8 mouse cellular contexts compared by ENCODE assay signal in the genomic region with DNA sequence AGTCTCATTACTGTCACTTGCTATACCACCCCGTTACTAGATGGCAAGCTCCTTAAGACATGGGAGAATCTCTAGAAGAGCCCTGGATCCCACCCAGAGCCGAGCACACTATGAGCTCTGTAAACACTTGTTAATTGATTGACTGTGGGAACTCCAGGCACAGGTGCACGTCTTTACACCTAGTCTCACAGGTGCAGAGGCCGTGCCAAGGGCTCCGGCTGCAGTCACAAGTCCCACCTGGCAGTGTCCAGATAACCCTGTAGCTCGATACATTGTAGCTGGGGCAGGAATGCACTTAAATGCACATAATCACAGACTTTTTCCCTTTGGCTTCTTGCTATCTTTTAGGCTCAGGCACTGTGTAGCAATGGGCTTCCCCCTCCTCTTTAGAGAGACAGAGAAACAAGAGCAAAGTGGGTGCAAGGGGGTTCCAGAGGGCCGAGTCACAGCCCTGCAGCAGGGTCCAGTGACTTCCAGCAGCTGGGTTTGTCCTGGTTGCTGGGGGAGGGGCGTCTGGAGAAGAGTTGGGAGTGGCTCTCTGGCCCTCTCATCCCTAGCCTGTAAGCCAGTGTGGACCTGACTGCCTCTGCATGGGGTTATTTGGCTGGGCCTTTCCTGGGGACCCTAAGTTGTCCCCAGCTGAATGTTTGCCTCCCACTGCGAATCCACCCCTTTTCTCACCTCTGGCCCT. TPM values are rescaled to one million over a fixed set of nuclear protein-coding genes. Genes with fewer than 3 reads are reported as not detected.
A peak's percentile ranks its signal among the peaks of the same experiment; 100 is the strongest.
DNase-seq lines count a peak whose midpoint lies in the region; ATAC-seq lines count a peak whose summit lies in the region.

No protein-coding gene starts in this region.

- peak overlapping the region; percentile 93 for H3K4me3 ChIP-seq in forebrain, embryonic 16.5 days (replicated peaks; ENCODE audit: low read length)
- H3K4me3 ChIP-seq in hindbrain, embryonic 13.5 days = peak overlapping the region; percentile 92
- H3K4me3 ChIP-seq in limb, embryonic 13.5 days = peak overlapping the region; percentile 92

- H3K4me1 ChIP-seq in forebrain, embryonic 16.5 days (replicated peaks; ENCODE audit: control insufficient read depth, insufficient read depth, low read length) = peaks cover 79% of the 10 kb centered on the region
- H3K4me1 ChIP-seq in hindbrain, embryonic 13.5 days (replicated peaks) = peaks cover 86% of the 10 kb centered on the region
- peaks cover 78% of the 10 kb centered on the region for H3K4me1 ChIP-seq in limb, embryonic 13.5 days

- DNase-seq in adrenal gland, adult 18-20 months (ENCODE audit: low spot score in 2 of 2) = peak; percentile 30 to 42
- DNase-seq in adrenal gland, adult 8-10 months = no peak
- peak; percentile 52 for DNase-seq in NIH3T3 (ENCODE audit: low read depth)
- DNase-seq in neural tube, embryonic 10.5 days (ENCODE audit: extremely low spot score, low spot score) = peak; percentile 55
- DNase-seq in thymus, adult 18-20 months = no peak

- H3K9ac ChIP-seq in forebrain, embryonic 16.5 days (replicated peaks; ENCODE audit: low read depth, low read length) = peak overlapping the region; percentile 98
- H3K9ac ChIP-seq in hindbrain, embryonic 13.5 days = peak overlapping the region; percentile 99
- H3K9ac ChIP-seq in limb, embryonic 13.5 days = peak overlapping the region; percentile 54

- H3K27me3 ChIP-seq in forebrain, embryonic 16.5 days (replicated peaks; ENCODE audit: control insufficient read depth, insufficient read depth, low read length) = no peaks in the 10 kb centered on the region
- H3K27me3 ChIP-seq in hindbrain, embryonic 13.5 days = no peaks in the 10 kb centered on the region
- H3K27me3 ChIP-seq in limb, embryonic 13.5 days = no peaks in the 10 kb centered on the region

- H3K36me3 ChIP-seq in forebrain, embryonic 16.5 days (ENCODE audit: control insufficient read depth, insufficient read depth) = no peaks in the 10 kb centered on the region
- no peaks in the 10 kb centered on the region for H3K36me3 ChIP-seq in hindbrain, embryonic 13.5 days
- no peaks in the 10 kb centered on the region for H3K36me3 ChIP-seq in limb, embryonic 13.5 days

- WGBS in forebrain, embryonic 16.5 days = 2% methylated on average over 9 of the region's 9 CpGs
- WGBS in hindbrain, embryonic 13.5 days = 3% methylated on average over 9 of the region's 9 CpGs
- WGBS in limb, embryonic 13.5 days = 5% methylated on average over 9 of the region's 9 CpGs

- no peaks in the 10 kb centered on the region for H3K9me3 ChIP-seq in forebrain, embryonic 16.5 days (ENCODE audit: control insufficient read depth, low read length)
- no peaks in the 10 kb centered on the region for H3K9me3 ChIP-seq in hindbrain, embryonic 13.5 days
- no peaks in the 10 kb centered on the region for H3K9me3 ChIP-seq in limb, embryonic 13.5 days

- H3K27ac ChIP-seq in forebrain, embryonic 16.5 days (ENCODE audit: low read length) = peak overlapping the region; percentile 99
- H3K27ac ChIP-seq in hindbrain, embryonic 13.5 days = peak overlapping the region; percentile 100
- peak overlapping the region; percentile 56; the same call in 1 of the 2 replicates for H3K27ac ChIP-seq in limb, embryonic 13.5 days

- H3K4me2 ChIP-seq in forebrain, embryonic 16.5 days (ENCODE audit: low read length) = peak overlapping the region; percentile 96
- H3K4me2 ChIP-seq in hindbrain, embryonic 13.5 days = peak overlapping the region; percentile 96
- H3K4me2 ChIP-seq in limb, embryonic 13.5 days (replicated peaks) = peak overlapping the region; percentile 86

- no peak for ATAC-seq in forebrain, embryonic 16.5 days
- no peak for ATAC-seq in hindbrain, embryonic 13.5 days (ENCODE audit: low FRiP score)
- no peak for ATAC-seq in limb, embryonic 13.5 days (ENCODE audit: low FRiP score, low read depth)

RNA-seq across cellular contexts. Expression of a gene that starts 3.4 kb away (rescaled TPM):
- 10 to 100 TPM; 90.2 to 91.0 TPM for total RNA-seq in adrenal gland, adult 18-20 months (2021)
- 100 to 1,000 TPM in 1 of 4 experiments, 10 to 100 TPM in 3; 67.1 to 111 (median 82.9) TPM for total RNA-seq in adrenal gland, adult 8-10 months (2022)
- 177 and 182 TPM in 2 replicates for polyA plus RNA-seq in forebrain, embryonic 16.5 days (2015; fragmentation: Nextera tagmentation; extraction: Ambion mirVana)
- polyA plus RNA-seq in hindbrain, embryonic 13.5 days (2015; fragmentation: Nextera tagmentation; extraction: Ambion mirVana) = 117 and 122 TPM in 2 replicates
- 34.1 and 34.3 TPM in 2 replicates for polyA plus RNA-seq in limb, embryonic 13.5 days (2015; fragmentation: Nextera tagmentation; extraction: Ambion mirVana)

RNA-seq across cellular contexts. Expression of a gene that starts 14.6 kb away (rescaled TPM):
- 10 to 100 TPM; 46.1 to 49.2 TPM for total RNA-seq in adrenal gland, adult 18-20 months (2021)
- total RNA-seq in adrenal gland, adult 8-10 months (2022) = 10 to 100 TPM; 47.7 to 63.3 (median 55.7) TPM
- polyA plus RNA-seq in forebrain, embryonic 16.5 days (2015; fragmentation: Nextera tagmentation; extraction: Ambion mirVana) = 88.8 and 93.7 TPM in 2 replicates
- polyA plus RNA-seq in hindbrain, embryonic 13.5 days (2015; fragmentation: Nextera tagmentation; extraction: Ambion mirVana) = 72.4 and 75.2 TPM in 2 replicates
- polyA plus RNA-seq in limb, embryonic 13.5 days (2015; fragmentation: Nextera tagmentation; extraction: Ambion mirVana) = 56.0 and 61.0 TPM in 2 replicates

RNA-seq across cellular contexts. Expression of a gene that starts 31.3 kb away (rescaled TPM):
- 100 to 1,000 TPM; 226 to 232 TPM for total RNA-seq in adrenal gland, adult 18-20 months (2021)
- total RNA-seq in adrenal gland, adult 8-10 months (2022) = 100 to 1,000 TPM; 140 to 286 (median 201) TPM
- 3.8 and 4.0 TPM in 2 replicates for polyA plus RNA-seq in forebrain, embryonic 16.5 days (2015; fragmentation: Nextera tagmentation; extraction: Ambion mirVana)
- polyA plus RNA-seq in hindbrain, embryonic 13.5 days (2015; fragmentation: Nextera tagmentation; extraction: Ambion mirVana) = 1.9 and 2.4 TPM in 2 replicates
- polyA plus RNA-seq in limb, embryonic 13.5 days (2015; fragmentation: Nextera tagmentation; extraction: Ambion mirVana) = 0.93 and 1.1 TPM in 2 replicates

RNA-seq across cellular contexts. Expression of a gene that starts 42.7 kb away (rescaled TPM):
- total RNA-seq in adrenal gland, adult 18-20 months (2021) = not detected
- total RNA-seq in adrenal gland, adult 8-10 months (2022) = not detected
- not detected in 2 replicates for polyA plus RNA-seq in forebrain, embryonic 16.5 days (2015; fragmentation: Nextera tagmentation; extraction: Ambion mirVana)
- not detected in 2 replicates for polyA plus RNA-seq in hindbrain, embryonic 13.5 days (2015; fragmentation: Nextera tagmentation; extraction: Ambion mirVana)
- polyA plus RNA-seq in limb, embryonic 13.5 days (2015; fragmentation: Nextera tagmentation; extraction: Ambion mirVana) = not detected in 2 replicates

RNA-seq across cellular contexts. Expression of a gene that starts 51.5 kb away (rescaled TPM):
- total RNA-seq in adrenal gland, adult 18-20 months (2021) = 10 to 100 TPM; 82.3 to 97.4 TPM
- 10 to 100 TPM; 93.5 to 98.5 (median 93.7) TPM for total RNA-seq in adrenal gland, adult 8-10 months (2022)
- 27.7 and 32.0 TPM in 2 replicates for polyA plus RNA-seq in forebrain, embryonic 16.5 days (2015; fragmentation: Nextera tagmentation; extraction: Ambion mirVana)
- polyA plus RNA-seq in hindbrain, embryonic 13.5 days (2015; fragmentation: Nextera tagmentation; extraction: Ambion mirVana) = 31.5 and 33.0 TPM in 2 replicates
- 28.9 and 29.2 TPM in 2 replicates for polyA plus RNA-seq in limb, embryonic 13.5 days (2015; fragmentation: Nextera tagmentation; extraction: Ambion mirVana)

Comparison
In these comparisons a context has a peak if more than half of its experiments do, and no peak if none do; other contexts are left out.
1. DNase-seq: peak in adrenal gland, adult 18-20 months (2 of 2), NIH3T3 (single experiment) and neural tube, embryonic 10.5 days (single experiment); none in adrenal gland, adult 8-10 months (single experiment) and thymus, adult 18-20 months (0 of 2).
2. Peak in every context shown above with its lines, with median percentiles within 50 percentile points of each other: H3K27ac ChIP-seq, H3K4me2 ChIP-seq, H3K4me3 ChIP-seq and H3K9ac ChIP-seq.